Mouse (Mus musculus): Measurements from ENCODE around the gene Kcnh5. TPM values are rescaled to one million over a fixed set of nuclear protein-coding genes. Genes with fewer than 3 reads are reported as not detected.

The Kcnh5 gene
- total and polyA plus RNA-seq, 3 experiments: not detected

DNA sequence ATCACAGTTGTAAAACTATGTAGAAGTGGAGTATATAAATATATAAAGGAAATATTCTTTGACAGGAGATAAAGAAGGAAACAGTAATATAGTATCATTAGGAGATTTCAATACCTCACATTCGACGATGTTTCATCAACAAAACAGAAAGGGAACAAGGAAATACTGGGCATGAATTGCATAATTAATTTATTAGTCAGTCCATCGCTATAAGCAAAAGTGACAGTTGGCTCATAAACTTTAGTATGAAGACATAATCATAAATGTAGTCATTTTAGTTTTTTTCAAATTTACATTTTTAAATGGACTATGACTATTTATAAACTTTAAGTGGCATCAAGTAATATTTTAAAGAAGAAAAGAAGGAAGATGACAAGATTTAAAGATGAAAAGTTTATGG is 205.9 kb downstream of the Kcnh5 start:
- Histone ChIP-seq H3K9me3 (replicated peaks; ENCODE audit: insufficient read depth, low read length) (no peaks in the 10 kb centered on the region), H3K27me3 (ENCODE audit: control insufficient read depth in 1 of 2, insufficient read depth in 2 of 2, low read length in 2 of 2) (no peaks in the 10 kb centered on the region), H3K27ac (ENCODE audit: control insufficient read depth, low read depth, low read length) (no peak overlapping the region), H3K79me2 (ENCODE audit: control insufficient read depth, insufficient read depth, low read length, poor library complexity) (no peaks in the 10 kb centered on the region), H3K36me3 (ENCODE audit: control insufficient read depth in 1 of 2, insufficient read depth in 2 of 2, low read length in 2 of 2) (no peaks in the 10 kb centered on the region), H3K4me1 (ENCODE audit: control insufficient read depth in 1 of 2, insufficient read depth in 2 of 2, low read length in 2 of 2) (no peaks in the 10 kb centered on the region), H3K4me3 (ENCODE audit: control insufficient read depth in 1 of 2, insufficient read depth in 1 of 2, low read depth in 2 of 2, low read length in 2 of 2) (no peak overlapping the region), H3K9ac (ENCODE audit: control insufficient read depth, low read depth, low read length, poor library complexity, severe bottlenecking) (no peak overlapping the region)
- TF ChIP-seq MAFK (IDR thresholded peaks at IDR 0.05; ENCODE audit: borderline replicate concordance, low read depth, low read length) (no peak), CTCF (IDR thresholded peaks at IDR 0.05 in 2 of 3, conservative IDR thresholded peaks at IDR 0.05 in 1 of 3; ENCODE audit: control insufficient read depth in 1 of 3, insufficient read depth in 1 of 3, low read depth in 2 of 3, low read length in 3 of 3, poor library complexity in 1 of 3, severe bottlenecking in 1 of 3) (no peak), ZMIZ1 (IDR thresholded peaks at IDR 0.05; ENCODE audit: low read depth, low read length) (no peak), MAX (IDR thresholded peaks at IDR 0.05; ENCODE audit: low read length) (no peak), POLR2A (IDR thresholded peaks at IDR 0.05; ENCODE audit: control insufficient read depth in 1 of 2, insufficient read depth in 1 of 2, low read depth in 1 of 2, low read length in 2 of 2, poor library complexity in 1 of 2) (no peak), RCOR1 (IDR thresholded peaks at IDR 0.05; ENCODE audit: low read depth, low read length) (no peak), MYB (IDR thresholded peaks at IDR 0.05; ENCODE audit: low read depth, low read length) (no peak), MAZ (IDR thresholded peaks at IDR 0.05; ENCODE audit: low read depth, low read length) (no peak), NRF1 (IDR thresholded peaks at IDR 0.05; ENCODE audit: insufficient read depth, low read depth, low read length, poor library complexity, severe bottlenecking) (no peak), ETS1 (IDR thresholded peaks at IDR 0.05; ENCODE audit: low read depth, low read length) (no peak), ELF1 (IDR thresholded peaks at IDR 0.05; ENCODE audit: low read depth, low read length) (no peak), RAD21 (IDR thresholded peaks at IDR 0.05; ENCODE audit: low read depth, low read length) (no peak), TBP (IDR thresholded peaks at IDR 0.05; ENCODE audit: low read depth, low read length) (no peak), GABPA (IDR thresholded peaks at IDR 0.05; ENCODE audit: low read depth, low read length) (no peak), NELFE (IDR thresholded peaks at IDR 0.05; ENCODE audit: low read depth, low read length) (no peak), SIN3A (IDR thresholded peaks at IDR 0.05; ENCODE audit: low read length) (no peak), USF2 (IDR thresholded peaks at IDR 0.05; ENCODE audit: borderline replicate concordance in 1 of 2, insufficient read depth in 1 of 2, low read depth in 1 of 2, low read length in 2 of 2) (no peak), POLR2AphosphoS5 (IDR thresholded peaks at IDR 0.05; ENCODE audit: borderline replicate concordance, low read depth, low read length) (no peak)
- DNase-seq (ENCODE audit: low read depth, low spot score): no peak

- TF ChIP-seq SMC3 (IDR thresholded peaks at IDR 0.05; ENCODE audit: low read depth, low read length) (no peak), ZC3H11A (IDR thresholded peaks at IDR 0.05; ENCODE audit: low read depth, low read length) (no peak), MXI1 (IDR thresholded peaks at IDR 0.05; ENCODE audit: low read depth, low read length) (no peak), ELF1 (IDR thresholded peaks at IDR 0.05; ENCODE audit: low read depth, low read length) (no peak), USF2 (IDR thresholded peaks at IDR 0.05; ENCODE audit: borderline replicate concordance in 1 of 2, insufficient read depth in 1 of 2, low read depth in 1 of 2, low read length in 2 of 2) (no peak), MYB (IDR thresholded peaks at IDR 0.05; ENCODE audit: low read depth, low read length) (no peak), NRF1 (IDR thresholded peaks at IDR 0.05; ENCODE audit: insufficient read depth, low read depth, low read length, poor library complexity, severe bottlenecking) (no peak), EP300 (IDR thresholded peaks at IDR 0.05; ENCODE audit: low read depth in 1 of 2, low read length in 2 of 2) (no peak), TAL1 (IDR thresholded peaks at IDR 0.05; ENCODE audit: low read length) (no peak), JUND (IDR thresholded peaks at IDR 0.05; ENCODE audit: low read depth, low read length) (no peak), USF1 (IDR thresholded peaks at IDR 0.05; ENCODE audit: low read depth, low read length) (no peak), CHD1 (IDR thresholded peaks at IDR 0.05; ENCODE audit: low read depth, low read length) (no peak)
- Histone ChIP-seq H3K27ac (ENCODE audit: control insufficient read depth, low read depth, low read length) (no peak overlapping the region), H3K36me3 (ENCODE audit: control insufficient read depth in 1 of 2, insufficient read depth in 2 of 2, low read length in 2 of 2) (no peaks in the 10 kb centered on the region), H3K4me3 (ENCODE audit: control insufficient read depth in 1 of 2, insufficient read depth in 1 of 2, low read depth in 2 of 2, low read length in 2 of 2) (no peak overlapping the region), H3K9me3 (replicated peaks; ENCODE audit: insufficient read depth, low read length) (no peaks in the 10 kb centered on the region), H3K27me3 (ENCODE audit: control insufficient read depth in 1 of 2, insufficient read depth in 2 of 2, low read length in 2 of 2) (no peaks in the 10 kb centered on the region), H3K9ac (ENCODE audit: control insufficient read depth, low read depth, low read length, poor library complexity, severe bottlenecking) (no peak overlapping the region), H3K4me1 (ENCODE audit: control insufficient read depth in 1 of 2, insufficient read depth in 2 of 2, low read length in 2 of 2) (no peaks in the 10 kb centered on the region), H3K79me2 (ENCODE audit: control insufficient read depth, insufficient read depth, low read length, poor library complexity) (no peaks in the 10 kb centered on the region)
- no peak for DNase-seq (ENCODE audit: low read depth, low spot score)
These were observed 207.7 kb downstream of the Kcnh5 start for GRCm38 (mm10) chr12:74969420-74969819.

All from MEL (cell line).